Mouse (Mus musculus) spleen, postnatal 10 days (tissue): ENCODE measurements around the gene Plcd3.

Experiments
- DNase-seq, 2 experiments: peaks; one replicate each; pipeline ENCODE4 v3.0.0; 2021 to 2022; ENCODE audit warnings: low spot score in 2 of 2

Plcd3 gene

GRCm38 (mm10) chr11:103020713-103021335 is 80.6 kb downstream of the Plcd3 start:
- DNase-seq = no peak
